Mouse (Mus musculus) layer of hippocampus, adult 18-20 months (tissue): ENCODE results near the gene Best3. TPM values are rescaled to one million over a fixed set of nuclear protein-coding genes. Genes with fewer than 3 reads are reported as not detected.

ENCODE experiments used
- DNase-seq, 2 experiments: peaks; one replicate each; pipeline ENCODE4 v3.0.0; 2022; ENCODE audit warnings: low spot score in 2 of 2
- long read RNA-seq: library from polyadenylated mRNA; stranded (forward); transcript quantifications from one replicate; pipeline ENCODE4 v2.0.0, GENCODE M21; 2021
- total RNA-seq, 2 experiments: library from RNA; stranded (reverse); gene quantifications; 2 replicates each; pipeline ENCODE4 v1.2.3; 2021

Best3 gene
- 1 to 10 TPM; 1.6 to 2.0 TPM for total RNA-seq
- long read RNA-seq = 0 reads

GRCm38 (mm10) chr10:116986264-116987082 is at the start of gene Best3:
Best3 (plus strand) TSS chr10:116986314.
- DNase-seq = no peak

- no peak for DNase-seq
Measured at GRCm38 (mm10) chr10:116943025-116943424, 43.1 kb upstream of the Best3 start.

- DNase-seq = no peak
Measured at GRCm38 (mm10) chr10:116944144-116944543, 42.0 kb upstream of the Best3 start.

- DNase-seq = no peak
Measured at GRCm38 (mm10) chr10:116944940-116945339, 41.2 kb upstream of the Best3 start.

GRCm38 (mm10) chr10:116948414-116948813 is 37.7 kb upstream of the Best3 start:
- no peak for DNase-seq

- DNase-seq = peak in 1 of 2 experiments; percentile 28
Measured at GRCm38 (mm10) chr10:116949111-116950008, 36.8 kb upstream of the Best3 start.

- peak; percentile 85 to 91 for DNase-seq
Measured at GRCm38 (mm10) chr10:116950009-116950769, 35.9 kb upstream of the Best3 start, which contains the start of gene Rab3ip. Rab3ip (minus strand) TSS chr10:116950769.

GRCm38 (mm10) chr10:116950886-116951285 is 35.2 kb upstream of the Best3 start:
- no peak for DNase-seq

- no peak for DNase-seq
Measured at GRCm38 (mm10) chr10:116955191-116955590, 30.9 kb upstream of the Best3 start.

GRCm38 (mm10) chr10:116956483-116957158 is 29.5 kb upstream of the Best3 start:
- DNase-seq = no peak

GRCm38 (mm10) chr10:116957867-116958551 is 28.1 kb upstream of the Best3 start:
- DNase-seq = no peak

GRCm38 (mm10) chr10:116962152-116962551 is 24.0 kb upstream of the Best3 start:
- DNase-seq = no peak

- DNase-seq = no peak
Measured at GRCm38 (mm10) chr10:116962803-116963202, 23.3 kb upstream of the Best3 start.

- no peak for DNase-seq
Measured at GRCm38 (mm10) chr10:116964084-116964483, 22.0 kb upstream of the Best3 start.

GRCm38 (mm10) chr10:116964571-116964970 is 21.5 kb upstream of the Best3 start:
- no peak for DNase-seq

GRCm38 (mm10) chr10:116965297-116965696 is 20.8 kb upstream of the Best3 start:
- DNase-seq = no peak

GRCm38 (mm10) chr10:116966065-116966464 is 20.0 kb upstream of the Best3 start:
- no peak for DNase-seq

GRCm38 (mm10) chr10:116968741-116969140 is 17.4 kb upstream of the Best3 start:
- DNase-seq = no peak

- no peak for DNase-seq
Measured at GRCm38 (mm10) chr10:116972509-116972908, 13.6 kb upstream of the Best3 start, which contains the start of gene Gm10271. Gm10271 (minus strand) TSS chr10:116972609.

GRCm38 (mm10) chr10:116977455-116977854 is 8.7 kb upstream of the Best3 start:
- no peak for DNase-seq
